In the genomic region with DNA sequence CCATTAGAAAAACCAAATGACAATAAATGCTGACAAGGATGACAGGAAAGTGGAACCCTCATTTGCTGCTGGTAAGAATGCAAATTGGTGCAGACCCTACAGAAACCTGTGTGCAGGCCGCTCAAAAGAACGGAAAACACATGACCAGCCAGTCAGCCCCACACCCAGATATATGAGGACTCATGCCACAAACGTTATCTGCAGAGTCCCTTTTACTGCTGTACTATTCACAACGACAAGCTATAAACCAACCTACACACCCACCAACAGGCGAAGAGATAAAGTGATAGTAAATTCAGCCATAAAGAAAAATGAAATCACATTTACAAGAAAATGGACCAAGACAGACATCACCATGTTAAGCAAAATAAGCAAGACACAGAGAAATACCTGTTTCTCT, we compare ENCODE assay signal across 27 mouse cellular contexts. TPM values are rescaled to one million over a fixed set of nuclear protein-coding genes. Genes with fewer than 3 reads are reported as not detected.
A peak's percentile ranks its signal among the peaks of the same experiment; 100 is the strongest.
DNase-seq lines count a peak whose midpoint lies in the region; ATAC-seq and TF ChIP-seq lines count a peak whose summit lies in the region.
"Had no signal": no experiment of that assay in that cellular context is flagged by ENCODE, and none has a peak within 500 bp of the region (broad histone marks: within the 10 kb centered on the region; RNA-seq: fewer than 3 reads in every experiment).

No protein-coding gene starts in this region.

- no peaks in the 10 kb centered on the region for H3K27me3 ChIP-seq in CH12.LX (replicated peaks)
- H3K27me3 ChIP-seq in intestine, embryonic 15.5 days (replicated peaks), result no peaks in the 10 kb centered on the region
- H3K27me3 ChIP-seq in liver, embryonic 12.5 days (replicated peaks), result no peaks in the 10 kb centered on the region
- no peaks in the 10 kb centered on the region for H3K27me3 ChIP-seq in forebrain, postnatal 0 days (ENCODE audit: insufficient read depth, low read length)
- no peaks in the 10 kb centered on the region for H3K27me3 ChIP-seq in midbrain, embryonic 11.5 days (ENCODE audit: control insufficient read depth, insufficient read depth, low read length)
- H3K27me3 ChIP-seq: heart, embryonic 12.5 days; limb, embryonic 12.5 days; midbrain, embryonic 13.5 days; stomach, embryonic 15.5 days had no signal

- ATAC-seq in intestine, embryonic 15.5 days, result peak; percentile 78
- peak; percentile 58; the same call in 1 of the 2 replicates for ATAC-seq in liver, embryonic 12.5 days
- ATAC-seq in megakaryocyte progenitor cell, adult 5-6 weeks (replicated peaks; ENCODE audit: poor library complexity), result peak; percentile 41; the same call in 1 of the 2 replicates
- no peak for ATAC-seq in forebrain, postnatal 0 days
- no peak for ATAC-seq in midbrain, embryonic 11.5 days (ENCODE audit: low FRiP score)
- ATAC-seq: activated CD4-positive, CD25-positive, alpha-beta regulatory T cell, adult 4 months; CD4-positive, CD25-positive, alpha-beta regulatory T cell, adult 4 months; forebrain, embryonic 16.5 days; inflammation-experienced regulatory T-cells, adult 6 months; lung, postnatal 0 days; midbrain, embryonic 13.5 days had no signal

- 58% methylated on average over 5 of the region's 5 CpGs for WGBS in intestine, embryonic 15.5 days
- WGBS in liver, embryonic 12.5 days (ENCODE audit: insufficient replicate concordance), result 19% methylated on average over 5 of the region's 5 CpGs
- 84% methylated on average over 5 of the region's 5 CpGs for WGBS in forebrain, postnatal 0 days
- 87% methylated on average over 5 of the region's 5 CpGs for WGBS in midbrain, embryonic 11.5 days

- no peak for TF ChIP-seq CTCF in CH12.LX (conservative IDR thresholded peaks at IDR 0.05 in 1 of 2, IDR thresholded peaks at IDR 0.05 in 1 of 2; ENCODE audit: low read depth in 2 of 2, low read length in 2 of 2)
- TF ChIP-seq CTCF in forebrain, postnatal 0 days (IDR thresholded peaks at IDR 0.05; ENCODE audit: low read depth), result no peak

- dilution Hi-C loops in CH12.LX (cut with MboI; ENCODE audit: extremely low pct_ligation_motif_present, extremely low pct_unique_long_range_greater_than_20kb, low sequenced_read_pairs), result no loop called here

- H3K9ac ChIP-seq in CH12.LX (ENCODE audit: insufficient read depth, low read depth), result no peak overlapping the region
- H3K9ac ChIP-seq in intestine, embryonic 15.5 days, result no peak overlapping the region
- no peak overlapping the region for H3K9ac ChIP-seq in liver, embryonic 12.5 days
- no peak overlapping the region for H3K9ac ChIP-seq in forebrain, postnatal 0 days
- no peak overlapping the region for H3K9ac ChIP-seq in midbrain, embryonic 11.5 days (ENCODE audit: low read length)
- H3K9ac ChIP-seq: heart, embryonic 12.5 days; hindbrain, embryonic 14.5 days; limb, embryonic 12.5 days; midbrain, embryonic 13.5 days; stomach, embryonic 15.5 days had no signal

- no peak for TF ChIP-seq POLR2A in CH12.LX (IDR thresholded peaks at IDR 0.05; ENCODE audit: low read depth, low read length)

- peak; percentile 67 for DNase-seq in CH12.LX (ENCODE audit: extremely low read depth)
- DNase-seq in forebrain, postnatal 0 days, result no peak
- no peak for DNase-seq in midbrain, embryonic 11.5 days (ENCODE audit: low spot score, missing footprints)
- DNase-seq in kidney, postnatal 36 days, result no peak
- DNase-seq: adrenal gland, postnatal 14 days; cerebellum, adult 11 months; cerebellum, adult 9-11 months; heart, adult 2 months; heart, postnatal 4 days; lung, adult 18-20 months had no signal

- H3K27ac ChIP-seq in CH12.LX (ENCODE audit: insufficient read depth, low read depth), result no peak overlapping the region
- no peak overlapping the region for H3K27ac ChIP-seq in intestine, embryonic 15.5 days
- peak overlapping the region; percentile 27; the same call in 1 of the 2 replicates for H3K27ac ChIP-seq in liver, embryonic 12.5 days
- H3K27ac ChIP-seq in forebrain, postnatal 0 days (ENCODE audit: low read depth, low read length), result no peak overlapping the region
- no peak overlapping the region for H3K27ac ChIP-seq in midbrain, embryonic 11.5 days (ENCODE audit: low read depth, low read length)
- H3K27ac ChIP-seq: heart, adult 2 months; hindbrain, embryonic 14.5 days; kidney, postnatal 0 days; left cerebral cortex, adult 2 months; limb, embryonic 12.5 days; macrophage; midbrain, embryonic 13.5 days; stomach, embryonic 15.5 days had no signal

- H3K9me3 ChIP-seq in CH12.LX (replicated peaks; ENCODE audit: low read length), result no peaks in the 10 kb centered on the region
- no peaks in the 10 kb centered on the region for H3K9me3 ChIP-seq in intestine, embryonic 15.5 days
- no peaks in the 10 kb centered on the region for H3K9me3 ChIP-seq in liver, embryonic 12.5 days (replicated peaks)
- H3K9me3 ChIP-seq in forebrain, postnatal 0 days (ENCODE audit: low read length), result no peaks in the 10 kb centered on the region
- H3K9me3 ChIP-seq in midbrain, embryonic 11.5 days (ENCODE audit: control insufficient read depth, low read length), result no peaks in the 10 kb centered on the region
- H3K9me3 ChIP-seq: limb, embryonic 12.5 days; midbrain, embryonic 13.5 days; stomach, embryonic 15.5 days had no signal

- in situ Hi-C loops in CH12.LX (cut with MboI; ENCODE audit: low pct_ligation_motif_present, low pct_unique_long_range_greater_than_20kb, low sequenced_read_pairs), result no loop called here

- TF ChIP-seq RAD21 in CH12.LX (IDR thresholded peaks at IDR 0.05; ENCODE audit: low read depth, low read length), result no peak

- peak overlapping the region; percentile 2; the same call in 1 of the 2 replicates for H3K4me2 ChIP-seq in CH12.LX (ENCODE audit: insufficient read depth, low read depth, poor library complexity, severe bottlenecking)
- no peak overlapping the region for H3K4me2 ChIP-seq in intestine, embryonic 15.5 days (replicated peaks)
- peak overlapping the region; percentile 41 for H3K4me2 ChIP-seq in liver, embryonic 12.5 days
- H3K4me2 ChIP-seq in forebrain, postnatal 0 days (ENCODE audit: low read depth), result no peak overlapping the region
- H3K4me2 ChIP-seq in midbrain, embryonic 11.5 days, result no peak overlapping the region
- H3K4me2 ChIP-seq: heart, embryonic 12.5 days; hindbrain, embryonic 14.5 days; limb, embryonic 12.5 days; midbrain, embryonic 13.5 days; stomach, embryonic 15.5 days had no signal

- TF ChIP-seq EP300 in CH12.LX (IDR thresholded peaks at IDR 0.05; ENCODE audit: low read length), result no peak

- no peaks in the 10 kb centered on the region for H3K36me3 ChIP-seq in CH12.LX (replicated peaks in 1 of 2; ENCODE audit: control insufficient read depth in 1 of 2, insufficient read depth in 1 of 2, low read length in 1 of 2)
- H3K36me3 ChIP-seq in intestine, embryonic 15.5 days, result no peaks in the 10 kb centered on the region
- H3K36me3 ChIP-seq in liver, embryonic 12.5 days, result no peaks in the 10 kb centered on the region
- H3K36me3 ChIP-seq in forebrain, postnatal 0 days (ENCODE audit: insufficient read depth), result no peaks in the 10 kb centered on the region
- no peaks in the 10 kb centered on the region for H3K36me3 ChIP-seq in midbrain, embryonic 11.5 days (ENCODE audit: control insufficient read depth, insufficient read depth, low read length)
- H3K36me3 ChIP-seq: heart, embryonic 12.5 days; limb, embryonic 12.5 days; midbrain, embryonic 13.5 days; stomach, embryonic 15.5 days had no signal

- H3K4me1 ChIP-seq in CH12.LX (ENCODE audit: control insufficient read depth in 1 of 2, insufficient read depth in 2 of 2), result peaks cover 0 to 55% of the 10 kb centered on the region in 2 experiments; a peak in 2 of 4 replicates
- H3K4me1 ChIP-seq in intestine, embryonic 15.5 days (replicated peaks), result peaks cover 7% of the 10 kb centered on the region; the same call in 1 of the 2 replicates
- peaks cover 75% of the 10 kb centered on the region for H3K4me1 ChIP-seq in liver, embryonic 12.5 days
- no peaks in the 10 kb centered on the region for H3K4me1 ChIP-seq in forebrain, postnatal 0 days (ENCODE audit: insufficient read depth)
- H3K4me1 ChIP-seq in midbrain, embryonic 11.5 days (ENCODE audit: control insufficient read depth, insufficient read depth, low read length), result no peaks in the 10 kb centered on the region

- H3K4me3 ChIP-seq in CH12.LX (replicated peaks in 1 of 3; ENCODE audit: low read depth in 2 of 3, low read length in 2 of 3, poor library complexity in 1 of 3), result no peak overlapping the region
- no peak overlapping the region for H3K4me3 ChIP-seq in intestine, embryonic 15.5 days (replicated peaks)
- H3K4me3 ChIP-seq in liver, embryonic 12.5 days, result no peak overlapping the region
- no peak overlapping the region for H3K4me3 ChIP-seq in forebrain, postnatal 0 days (ENCODE audit: low read depth, low read length)
- H3K4me3 ChIP-seq in midbrain, embryonic 11.5 days (ENCODE audit: low read depth, low read length), result no peak overlapping the region
- H3K4me3 ChIP-seq: erythroblast, embryonic 14.5 days; heart, adult 2 months; heart, embryonic 12.5 days; left cerebral cortex, adult 2 months; limb, embryonic 12.5 days; midbrain, embryonic 13.5 days; stomach, embryonic 15.5 days had no signal

- H3K79me2 ChIP-seq in CH12.LX (replicated peaks; ENCODE audit: control insufficient read depth, extremely low read depth, insufficient read depth, poor library complexity, severe bottlenecking), result no peaks in the 10 kb centered on the region

TF ChIP-seq in CH12.LX, 34 proteins besides CTCF, POLR2A, EP300 and RAD21:
- TF ChIP-seq MAX (IDR thresholded peaks at IDR 0.05; ENCODE audit: low read length), result no peak
- TF ChIP-seq JUN (IDR thresholded peaks at IDR 0.05; ENCODE audit: insufficient read depth, low read depth, low read length), result no peak
- no peak for TF ChIP-seq ZMIZ1 (IDR thresholded peaks at IDR 0.05; ENCODE audit: low read depth, low read length)
- peak; percentile 40; the same call in 1 of the 2 replicates for TF ChIP-seq BHLHE40 (IDR thresholded peaks at IDR 0.05; ENCODE audit: low read depth, low read length)
- TF ChIP-seq IRF4 (IDR thresholded peaks at IDR 0.05; ENCODE audit: low read depth, low read length), result peak; percentile 21; the same call in 1 of the 2 replicates

RNA-seq across cellular contexts. Expression of gene Scamp1, which starts 26.4 kb away (rescaled TPM):
- not detected in 2 replicates for total RNA-seq in CH12.LX (2012; rRNA removed)
- total RNA-seq in CH12.LX (2014; rRNA removed), result 0.11 TPM in 1 of 2 replicates, not detected in the other
- polyA plus RNA-seq in CH12.LX (2012; ENCODE audit: insufficient read length, low read depth), result 0.11 TPM in 1 of 2 replicates, not detected in the other
- 29.1 and 29.3 TPM in 2 replicates for polyA plus RNA-seq in intestine, embryonic 15.5 days (2015; fragmentation: Nextera tagmentation; extraction: Ambion mirVana)
- 11.7 TPM in 2 replicates for polyA plus RNA-seq in liver, embryonic 12.5 days (2016; fragmentation: Nextera tagmentation; extraction: Ambion mirVana)
- total RNA-seq in megakaryocyte progenitor cell, adult 5-6 weeks (2015), result 18.5 and 20.0 TPM in 2 replicates
- 11.0 and 14.9 TPM in 2 replicates for total RNA-seq in megakaryocyte progenitor cell, adult 5-6 weeks (2017)
- total RNA-seq in forebrain, postnatal 0 days (2014; rRNA removed), result 95.5 and 116 TPM in 2 replicates
- polyA plus RNA-seq in forebrain, postnatal 0 days (2015; fragmentation: Nextera tagmentation; extraction: Ambion mirVana), result 60.9 and 119 TPM in 2 replicates
- 34.2 and 42.2 TPM in 2 replicates for polyA plus RNA-seq in midbrain, embryonic 11.5 days (2014; fragmentation: Nextera tagmentation; extraction: Ambion mirVana)

Comparison
In these comparisons a context has a peak if more than half of its experiments do, and no peak if none do; other contexts are left out.
1. H3K4me2 ChIP-seq: peak in CH12.LX (single experiment) and liver, embryonic 12.5 days (single experiment); none in intestine, embryonic 15.5 days (single experiment), forebrain, postnatal 0 days (single experiment) and midbrain, embryonic 11.5 days (single experiment).
2. ATAC-seq: peak in intestine, embryonic 15.5 days (single experiment), liver, embryonic 12.5 days (single experiment) and megakaryocyte progenitor cell, adult 5-6 weeks (single experiment); none in forebrain, postnatal 0 days (single experiment) and midbrain, embryonic 11.5 days (single experiment).
3. RNA of gene Scamp1, which starts 26.4 kb away (polyA plus RNA-seq): 60.9 to 119 TPM in forebrain, postnatal 0 days, 34.2 to 42.2 TPM in midbrain, embryonic 11.5 days, 29.1 to 29.3 TPM in intestine, embryonic 15.5 days and 11.7 TPM in liver, embryonic 12.5 days; 0.11 TPM in CH12.LX; every median in the first group is over 10 times any median in the second.